Mouse (Mus musculus): ENCODE data around the gene Drd2.

The Drd2 gene

GRCm38 (mm10) chr9:49340136-49341043 is at the start of gene Drd2:
Gene Drd2 (plus strand): TSS chr9:49340627.
- peak; percentile 62 for DNase-seq (ENCODE audit: low read depth, low spot score)

GRCm38 (mm10) chr9:49295101-49295500 is 45.3 kb upstream of the Drd2 start:
- DNase-seq (ENCODE audit: low read depth, low spot score) = no peak

DNA sequence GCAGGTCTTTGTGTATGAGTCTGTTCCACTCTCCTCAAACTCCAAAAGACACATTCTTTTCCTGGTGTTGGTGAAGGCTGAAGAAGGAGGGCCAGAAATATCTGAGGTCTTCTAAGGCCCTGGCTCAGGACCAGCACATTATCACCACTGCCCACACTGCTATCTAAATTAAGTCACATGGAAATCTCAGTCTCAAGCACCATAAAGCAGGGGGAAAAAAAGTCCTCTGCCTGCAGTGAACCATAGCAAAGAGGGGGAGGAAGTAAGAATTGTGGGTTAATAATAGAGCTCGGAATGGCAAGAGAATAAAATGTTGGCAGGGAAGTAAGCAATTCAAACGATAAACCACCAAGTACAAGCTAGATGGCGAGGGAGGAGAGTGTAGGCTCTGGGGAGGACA is 32.9 kb upstream of the Drd2 start:
- peak; percentile 48 for DNase-seq (ENCODE audit: low read depth, low spot score)

GRCm38 (mm10) chr9:49310821-49311220 is 29.6 kb upstream of the Drd2 start:
- DNase-seq (ENCODE audit: low read depth, low spot score) = peak; percentile 39

DNA sequence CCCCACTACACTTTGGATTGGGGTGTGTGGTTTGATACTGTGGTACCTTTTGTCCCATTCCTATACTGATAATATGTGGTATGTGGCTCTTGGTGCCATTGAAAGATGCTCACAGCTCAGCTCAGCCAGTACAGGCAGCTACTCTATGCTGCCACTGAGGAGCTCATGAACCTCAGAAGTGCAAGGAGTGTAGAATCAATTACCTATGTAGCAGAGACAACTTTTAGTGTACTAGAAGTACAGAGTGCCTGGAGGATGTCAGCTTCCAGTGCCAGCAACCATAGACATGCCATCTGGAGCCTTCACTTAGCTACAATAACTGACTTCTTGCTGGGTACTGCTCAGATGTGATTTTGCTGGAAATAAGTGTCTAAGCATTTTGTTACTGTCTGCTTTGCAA is 21.8 kb upstream of the Drd2 start:
- peak; percentile 48 for DNase-seq (ENCODE audit: low read depth, low spot score)

GRCm38 (mm10) chr9:49341044-49341365 is 578 bp downstream of the Drd2 start:
- DNase-seq (ENCODE audit: low read depth, low spot score) = peak; percentile 21

GRCm38 (mm10) chr9:49365763-49366162 is 25.3 kb downstream of the Drd2 start:
- DNase-seq (ENCODE audit: low read depth, low spot score) = no peak

DNA sequence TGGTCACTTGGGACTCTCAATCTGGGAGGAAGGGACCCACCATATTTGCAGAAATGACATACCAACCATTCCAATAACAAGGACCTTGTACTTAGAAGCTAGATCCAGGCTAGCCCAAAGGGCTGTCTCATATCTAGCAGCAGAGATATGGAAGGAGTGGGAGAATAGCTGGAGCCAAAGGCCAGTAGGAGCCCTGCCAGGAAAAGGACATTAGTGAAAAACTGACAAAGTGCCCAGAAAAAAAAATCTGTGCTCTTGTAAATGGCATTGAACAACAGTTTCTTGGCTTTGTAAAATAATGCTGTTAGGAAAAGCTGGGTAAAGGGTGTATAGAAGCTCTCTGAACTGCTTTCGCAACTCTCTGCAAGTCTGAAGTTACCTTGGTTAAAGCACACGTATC is 33.5 kb downstream of the Drd2 start:
- DNase-seq (ENCODE audit: low read depth, low spot score) = no peak

GRCm38 (mm10) chr9:49379962-49380361 is 39.5 kb downstream of the Drd2 start:
- peak; percentile 59 for DNase-seq (ENCODE audit: low read depth, low spot score)

DNA sequence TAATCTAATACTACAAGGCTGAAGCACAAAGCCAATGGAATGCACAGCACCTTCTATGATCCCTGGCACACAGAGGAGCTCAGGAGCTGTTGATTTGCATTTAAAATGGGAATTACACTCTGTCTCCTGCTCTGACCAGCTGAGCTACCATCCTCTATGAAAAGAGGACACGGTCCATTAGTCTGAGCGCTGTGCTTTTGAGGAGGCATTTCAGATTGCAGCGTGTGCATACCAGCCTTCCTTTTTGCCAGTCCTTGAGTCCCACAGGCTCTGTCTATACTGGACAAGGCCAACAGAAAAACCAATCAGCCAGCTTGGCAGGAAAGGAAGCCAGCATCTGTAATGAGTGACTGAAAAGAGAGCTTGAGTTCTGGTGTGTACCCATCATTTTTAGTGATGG is 43.6 kb downstream of the Drd2 start:
- DNase-seq (ENCODE audit: low read depth, low spot score) = no peak

GRCm38 (mm10) chr9:49384855-49385254 is 44.4 kb downstream of the Drd2 start:
- no peak for DNase-seq (ENCODE audit: low read depth, low spot score)

DNA sequence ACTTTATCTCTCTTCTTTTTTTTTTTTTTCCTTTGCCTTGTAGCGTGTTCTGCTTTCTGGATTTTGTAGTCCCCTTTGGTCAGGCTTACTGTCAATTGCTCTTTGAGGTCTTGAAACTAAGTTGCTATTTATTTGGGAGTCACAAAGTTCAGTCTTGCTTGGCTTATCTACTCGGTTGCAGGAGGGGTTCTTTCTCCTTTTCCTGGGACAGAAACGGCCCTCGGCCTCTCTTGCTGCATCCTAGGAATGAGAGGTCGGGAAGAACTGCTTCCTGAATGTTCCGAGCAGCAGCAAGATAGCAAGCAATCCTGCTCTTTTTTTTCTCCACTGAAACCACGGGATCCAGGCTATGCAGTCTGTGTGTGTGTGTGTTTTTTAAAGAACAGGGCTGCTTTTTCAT is 44.9 kb downstream of the Drd2 start:
- DNase-seq (ENCODE audit: low read depth, low spot score) = no peak

DNA sequence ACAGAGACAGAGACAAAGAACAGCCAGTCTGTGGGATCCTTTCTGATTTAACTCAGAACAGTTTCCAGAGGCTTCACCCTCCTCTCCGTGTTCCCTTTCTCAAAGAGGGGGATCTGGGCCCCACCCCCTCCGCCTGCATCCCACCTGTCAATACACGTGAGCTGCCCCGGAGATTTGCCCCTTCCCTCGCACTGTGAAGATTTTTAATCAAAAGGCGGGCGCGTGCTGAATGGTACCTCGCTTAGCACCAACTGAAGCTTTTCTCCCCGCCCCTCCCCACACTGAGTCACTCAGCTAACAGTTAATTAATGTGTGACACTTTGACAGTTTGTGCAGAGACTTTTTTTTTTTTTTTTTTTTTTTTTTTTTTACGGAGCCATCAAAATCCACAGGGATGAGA is 45.7 kb downstream of the Drd2 start:
- DNase-seq (ENCODE audit: low read depth, low spot score) = peak; percentile 59

GRCm38 (mm10) chr9:49392242-49392641 is 51.8 kb downstream of the Drd2 start:
- DNase-seq (ENCODE audit: low read depth, low spot score) = no peak

GRCm38 (mm10) chr9:49396006-49396405 is 55.6 kb downstream of the Drd2 start:
- DNase-seq (ENCODE audit: low read depth, low spot score) = peak; percentile 49

- no peak for DNase-seq (ENCODE audit: low read depth, low spot score)
These were observed 63.3 kb downstream of the Drd2 start for GRCm38 (mm10) chr9:49403711-49404110.

GRCm38 (mm10) chr9:49407028-49407427 is 66.6 kb downstream of the Drd2 start:
- DNase-seq (ENCODE audit: low read depth, low spot score) = peak; percentile 75

DNA sequence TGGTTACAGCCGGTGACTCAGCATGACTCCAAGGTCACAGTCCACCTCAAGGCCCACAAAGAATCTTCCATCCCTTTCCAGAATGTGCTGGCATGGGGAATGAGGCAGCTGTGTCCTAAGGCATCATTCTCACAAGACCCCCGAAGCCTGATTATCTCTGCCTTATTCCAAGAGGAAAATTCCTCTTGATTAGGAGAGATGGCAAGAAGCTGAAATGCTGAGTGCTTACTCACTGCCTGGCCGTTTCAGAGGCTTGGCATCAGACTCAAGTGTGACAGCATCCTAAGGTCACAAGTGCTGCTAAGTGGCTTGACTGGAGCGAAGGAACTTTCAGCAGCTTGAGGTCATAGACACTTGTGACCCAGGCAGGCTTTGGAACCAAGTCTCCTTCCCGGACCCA is 70.2 kb downstream of the Drd2 start:
- DNase-seq (ENCODE audit: low read depth, low spot score) = no peak

DNA sequence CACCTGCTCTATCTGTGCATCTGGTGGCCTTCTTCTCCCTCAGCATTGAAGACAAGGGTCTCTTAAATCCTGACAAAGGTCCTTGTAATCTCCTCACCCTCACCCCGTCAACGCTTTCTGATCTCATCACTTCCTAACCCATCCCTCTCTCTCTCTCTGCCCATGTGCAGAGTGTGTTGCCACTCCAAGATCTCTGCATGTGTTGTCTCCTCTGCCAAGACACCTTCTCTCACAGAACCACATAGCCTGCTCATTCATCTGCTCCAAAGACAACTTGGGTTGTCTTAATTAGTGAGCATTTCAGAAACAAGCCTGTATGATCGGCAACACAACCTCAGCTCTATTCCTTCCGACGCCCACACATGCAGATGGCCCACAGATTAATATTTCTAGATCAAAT is 83.4 kb downstream of the Drd2 start:
- DNase-seq (ENCODE audit: low read depth, low spot score) = no peak

GRCm38 (mm10) chr9:49425585-49425984 is 85.2 kb downstream of the Drd2 start:
- DNase-seq (ENCODE audit: low read depth, low spot score) = no peak

DNA sequence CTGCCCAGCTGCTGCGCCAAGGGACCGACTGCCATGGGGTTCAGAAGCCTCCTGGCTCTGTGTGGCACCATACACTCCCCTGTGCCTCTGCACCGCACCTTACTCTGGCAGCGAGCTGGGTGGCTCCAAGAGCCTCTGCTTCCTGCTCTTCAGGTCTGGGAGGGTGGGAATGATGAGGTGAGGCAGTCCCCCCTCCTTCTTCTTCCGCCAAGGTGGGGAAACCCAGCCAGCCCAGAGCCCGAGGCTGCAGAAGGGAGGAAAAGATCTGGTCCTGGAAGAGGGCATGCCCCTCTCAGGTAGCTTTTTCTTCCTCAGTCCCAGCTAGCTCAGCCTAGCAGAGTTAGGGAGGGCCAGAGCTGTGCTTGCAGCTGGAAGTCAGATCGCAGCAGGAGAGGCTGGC is 86.5 kb downstream of the Drd2 start, which contains the start of gene Ankk1:
TSS of gene Ankk1 (minus strand) at position 101 of the 400 bp plus-strand sequence.
- DNase-seq (ENCODE audit: low read depth, low spot score) = no peak

GRCm38 (mm10) chr9:49427478-49427877 is 87.1 kb downstream of the Drd2 start:
- DNase-seq (ENCODE audit: low read depth, low spot score) = no peak

DNA sequence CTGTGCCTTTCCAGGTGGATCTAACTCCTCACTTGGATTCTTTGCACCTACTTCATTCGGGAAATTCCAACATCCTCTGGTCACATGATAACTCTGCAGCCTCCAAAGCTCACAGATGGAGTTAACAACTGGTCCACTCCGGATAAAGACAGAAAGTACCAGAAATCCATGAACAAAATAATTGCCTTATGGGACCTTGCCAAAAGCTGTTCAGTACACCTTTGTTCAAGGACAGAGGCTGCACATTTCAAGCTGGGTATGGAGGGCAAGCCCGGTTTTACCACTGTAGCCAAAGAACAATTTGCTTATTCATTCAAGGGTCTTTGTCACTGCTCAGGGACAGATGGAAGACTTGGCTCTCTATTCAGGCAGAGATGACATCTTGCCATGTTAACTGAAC is 102.2 kb downstream of the Drd2 start:
- peak; percentile 39 for DNase-seq (ENCODE audit: low read depth, low spot score)

- DNase-seq (ENCODE audit: low read depth, low spot score) = no peak
These were observed 110.1 kb downstream of the Drd2 start for GRCm38 (mm10) chr9:49450491-49450890.

Data from brain, adult 2 months (tissue).